Mouse (Mus musculus) Patski (cell line): Measurements from ENCODE around the gene Sema3b. TPM values are rescaled to one million over a fixed set of nuclear protein-coding genes. Genes with fewer than 3 reads are reported as not detected.

Experiments used
- ATAC-seq: fragments of 100-300 bp; one replicate; pipeline ENCODE4 v1.8.0; 2021
- CTCF ChIA-PET: fragments of 350-600 bp; sonication (Branson Sonifier 250); formaldehyde crosslinking; loops from one replicate; lab custom pipeline; 2022; ENCODE audit warnings: inconsistent platforms; lab: Charles Lee
- POLR2A ChIA-PET: fragments of 350-600 bp; sonication (Branson Sonifier 250); formaldehyde crosslinking; loops from one replicate; lab custom pipeline; 2022; ENCODE audit warnings: antibody characterized with exemption, inconsistent platforms; lab: Charles Lee
- DNase-seq: peaks from one replicate; pipeline ENCODE4 v3.0.0-alpha.2; 2011; ENCODE audit warnings: low read depth, low spot score
- H3K27me3 ChIP-seq: fragments of 371-371 bp; one replicate; pipeline ENCODE4 v1.5.1; 2021
- CTCF ChIP-seq: fragments of 100-300 bp; IDR thresholded peaks from one replicate; pipeline ENCODE4 v1.5.1; 2021
- in situ Hi-C: fragments of 300-500 bp; cut with MboI; formaldehyde crosslinking; loops from 3 replicates; pipeline ENCODE4 v1.11.1; 2018; ENCODE audit warnings: low pct_unique_long_range_greater_than_20kb, mixed read lengths
- polyA plus RNA-seq: library from polyadenylated mRNA; unstranded; gene quantifications from one replicate; pipeline ENCODE4 v1.2.3, GENCODE M21; 2021

Gene Sema3b
- polyA plus RNA-seq, 1 experiment from 2014 or later, result 39.1 TPM

GRCm38 (mm10) chr9:107627387-107628255, 18.6 kb upstream of the Sema3b start:
- ChIA-PET POLR2A (no interaction called here), CTCF (interaction anchor here (2.0 to 3.8 kb wide), 3 partner anchors 16 to 25 kb away, joined by 6 to 30 read pairs (median 24); no protein-coding TSS in a partner anchor)
- ATAC-seq (no peak), DNase-seq (no peak)
- no peak for TF ChIP-seq CTCF
- in situ Hi-C loops, result no loop called here
- H3K27me3 ChIP-seq, result no peaks in the 10 kb centered on the region

GRCm38 (mm10) chr9:107626844-107627277, 17.8 kb upstream of the Sema3b start:
- no peak for TF ChIP-seq CTCF
- CTCF ChIA-PET, result interaction anchor here (0.8 to 3.8 kb wide), 6 partner anchors 9 to 24 kb away, joined by 3 to 30 read pairs (median 6); partner anchors contain the start of gene Gnai2
- DNase-seq, result no peak
- H3K27me3 ChIP-seq, result no peaks in the 10 kb centered on the region
- in situ Hi-C loops, result no loop called here
- peak; percentile 36 for ATAC-seq
- POLR2A ChIA-PET, result interaction anchor here (0.5 to 1.5 kb wide), 2 partner anchors 8 to 329 kb away, joined by 3 read pairs; partner anchors contain the start of gene Gnai2

GRCm38 (mm10) chr9:107626158-107626843, 17.3 kb upstream of the Sema3b start:
- ATAC-seq (peak; percentile 79), DNase-seq (peak; percentile 87)
- CTCF ChIA-PET, result interaction anchor here (0.8 to 3.8 kb wide), 6 partner anchors 10 to 24 kb away, joined by 3 to 30 read pairs (median 6); partner anchors contain the start of gene Gnai2
- in situ Hi-C loops, result no loop called here
- no peak for TF ChIP-seq CTCF
- H3K27me3 ChIP-seq, result no peaks in the 10 kb centered on the region
- POLR2A ChIA-PET, result interaction anchor here (0.5 to 1.5 kb wide), 3 partner anchors 9 to 328 kb away, joined by 3 read pairs; partner anchors contain the start of gene Gnai2

- in situ Hi-C loops, result no loop called here
- POLR2A ChIA-PET, result interaction anchor here (0.6 to 1.5 kb wide), 3 partner anchors 10 to 892 kb away, joined by 3 read pairs; partner anchors contain the start of gene Gnai2
- no peaks in the 10 kb centered on the region for H3K27me3 ChIP-seq
- TF ChIP-seq CTCF, result no peak
- no peak for ATAC-seq
- DNase-seq, result no peak
- CTCF ChIA-PET, result interaction anchor here (0.7 to 3.8 kb wide), 5 partner anchors 10 to 44 kb away, joined by 3 to 30 read pairs (median 7); no protein-coding TSS in a partner anchor
Measured at GRCm38 (mm10) chr9:107625351-107626128, 16.5 kb upstream of the Sema3b start.

- CTCF ChIA-PET, result interaction anchor here (0.7 to 3.8 kb wide), 4 partner anchors 10 to 44 kb away, joined by 3 to 30 read pairs (median 16); no protein-coding TSS in a partner anchor
- in situ Hi-C loops, result no loop called here
- DNase-seq (no peak), ATAC-seq (no peak)
- H3K27me3 ChIP-seq, result no peaks in the 10 kb centered on the region
- no peak for TF ChIP-seq CTCF
- POLR2A ChIA-PET, result no interaction called here
Measured at GRCm38 (mm10) chr9:107624951-107625350, 15.9 kb upstream of the Sema3b start.

GRCm38 (mm10) chr9:107624539-107624938, 15.5 kb upstream of the Sema3b start:
- DNase-seq, result no peak
- CTCF ChIA-PET, result interaction anchor here (0.9 to 3.8 kb wide), 2 partner anchors 12 to 20 kb away, joined by 4 to 30 read pairs; no protein-coding TSS in a partner anchor
- TF ChIP-seq CTCF, result no peak
- POLR2A ChIA-PET, result no interaction called here
- in situ Hi-C loops, result no loop called here
- ATAC-seq, result no peak
- H3K27me3 ChIP-seq, result no peaks in the 10 kb centered on the region

GRCm38 (mm10) chr9:107620954-107621353, 11.9 kb upstream of the Sema3b start:
- no peak for DNase-seq
- in situ Hi-C loops, result no loop called here
- ChIA-PET CTCF (interaction anchor here (3.3 kb wide), 1 partner anchor 24 kb away, joined by 16 read pairs; no protein-coding TSS in a partner anchor), POLR2A (no interaction called here)
- H3K27me3 ChIP-seq, result no peaks in the 10 kb centered on the region
- TF ChIP-seq CTCF, result no peak
- no peak for ATAC-seq

GRCm38 (mm10) chr9:107619546-107619879, 10.5 kb upstream of the Sema3b start:
- no peaks in the 10 kb centered on the region for H3K27me3 ChIP-seq
- POLR2A ChIA-PET, result interaction anchor here (1.2 to 1.4 kb wide), 2 partner anchors 11 to 14 kb away, joined by 4 to 5 read pairs; no protein-coding TSS in a partner anchor
- TF ChIP-seq CTCF, result no peak
- in situ Hi-C loops, result no loop called here
- CTCF ChIA-PET, result interaction anchor here (1.3 to 3.3 kb wide), 4 partner anchors 9 to 25 kb away, joined by 3 to 16 read pairs (median 4); partner anchors contain the start of gene Gnai2
- DNase-seq (no peak), ATAC-seq (peak; percentile 88)
